Mouse (Mus musculus) liver, embryonic 11.5 days (tissue): Measurements from ENCODE around the gene Lrrn2. TPM values are rescaled to one million over a fixed set of nuclear protein-coding genes. Genes with fewer than 3 reads are reported as not detected.

Source experiments
- ATAC-seq: fragments of 200-750 bp; cut with Nextera tagmentation; replicated peaks from 2 replicates; pipeline ENCODE4 v1.8.0; 2017; ENCODE audit warnings: moderate number of reproducible peaks, mild to moderate bottlenecking, moderate TSS enrichment, moderate library complexity; ENCODE audit not compliant: low FRiP score
- DNase-seq: peaks from one replicate; pipeline ENCODE4 v3.0.0-alpha.2; 2017; ENCODE audit warnings: low spot score
- H3K27ac ChIP-seq: fragments of 300-500 bp; sonication (generic); 2 replicates; pipeline ENCODE4 v1.5.1; 2014; ENCODE audit warnings: mild to moderate bottlenecking, low read depth, low read length, control low read depth
- H3K27me3 ChIP-seq: fragments of 300-500 bp; sonication (generic); replicated peaks from 2 replicates; pipeline ENCODE4 v1.6.1; 2014; ENCODE audit warnings: low read length, mixed read lengths; ENCODE audit not compliant: control insufficient read depth, insufficient read depth
- H3K36me3 ChIP-seq: fragments of 300-500 bp; sonication (generic); 2 replicates; pipeline ENCODE4 v1.6.1; 2014; ENCODE audit warnings: mild to moderate bottlenecking, low read length, moderate library complexity, mixed read lengths; ENCODE audit not compliant: control insufficient read depth, insufficient read depth
- H3K4me1 ChIP-seq: fragments of 300-500 bp; sonication (generic); replicated peaks from 2 replicates; pipeline ENCODE4 v1.6.1; 2014; ENCODE audit warnings: low read length, mixed read lengths; ENCODE audit not compliant: control insufficient read depth, insufficient read depth
- H3K4me2 ChIP-seq: fragments of 300-500 bp; sonication (generic); 2 replicates; pipeline ENCODE4 v1.6.1; 2014; ENCODE audit warnings: mild to moderate bottlenecking, control low read depth, moderate library complexity
- H3K4me3 ChIP-seq: fragments of 300-500 bp; sonication (generic); 2 replicates; pipeline ENCODE4 v1.5.1; 2014; ENCODE audit warnings: low read depth, low read length, control low read depth
- H3K9ac ChIP-seq: fragments of 300-500 bp; sonication (generic); 2 replicates; pipeline ENCODE4 v1.6.1; 2014; ENCODE audit warnings: low read depth, low read length, control low read depth
- H3K9me3 ChIP-seq: fragments of 300-500 bp; sonication (generic); 2 replicates; pipeline ENCODE4 v1.6.1; 2016; ENCODE audit warnings: low read length, inconsistent platforms, mixed read lengths; ENCODE audit not compliant: control insufficient read depth
- WGBS: fragments of 180-500 bp; shearing (Covaris S2); extraction: QIAGEN DNeasy Blood & Tissue Kit; methylation state at CpG from one replicate; pipeline ENCODE4 v1.1.7; 2014; 5-methylcytosine and 5-hydroxymethylcytosine counted together
- polyA plus RNA-seq: library from polyadenylated mRNA; unstranded; fragments of >200 nt; fragmentation: Nextera tagmentation; extraction: Ambion mirVana; gene quantifications from 2 replicates; pipeline ENCODE4 v1.2.1, GENCODE M21; 2014

Lrrn2 gene
- polyA plus RNA-seq, 1 experiment from 2014 or later: 1.3 TPM

DNA sequence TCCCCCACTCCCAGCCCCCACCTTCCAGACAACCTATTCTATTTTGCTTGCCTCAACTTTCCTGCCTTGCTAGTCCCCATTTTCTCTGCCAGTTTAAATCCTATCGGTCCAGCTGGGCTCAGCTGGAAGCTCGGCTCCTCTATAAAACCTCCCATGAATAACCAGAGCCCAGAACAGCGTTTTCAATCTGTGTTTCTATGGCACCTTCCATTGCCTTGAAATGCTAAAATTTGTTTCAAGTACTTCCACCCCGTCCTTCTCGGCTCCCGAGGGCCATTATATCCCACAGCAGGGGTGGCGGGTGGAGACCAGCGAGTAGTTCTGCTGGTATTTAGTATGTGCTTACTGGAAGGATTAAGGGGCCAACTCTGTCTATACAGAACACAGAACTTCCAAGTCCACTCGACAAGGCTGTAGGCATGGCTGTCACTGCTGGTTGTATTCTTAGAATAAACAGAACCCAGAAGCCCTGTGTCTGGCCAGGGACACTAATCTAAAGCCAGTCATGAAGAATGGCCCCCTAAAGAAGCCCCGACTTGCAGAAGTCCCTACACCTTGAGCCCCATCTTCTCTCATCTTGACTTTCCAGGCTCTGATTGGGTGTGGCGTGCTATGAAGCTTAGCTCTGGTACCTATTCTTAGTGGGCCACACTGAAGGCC lies 992 bp upstream of the Lrrn2 start:
- H3K9me3 ChIP-seq: no peaks in the 10 kb centered on the region
- H3K9ac ChIP-seq: no peak overlapping the region
- no peak overlapping the region for H3K4me2 ChIP-seq
- H3K27ac ChIP-seq: no peak overlapping the region
- no peaks in the 10 kb centered on the region for H3K36me3 ChIP-seq
- DNase-seq: no peak
- ATAC-seq: no peak
- no peak overlapping the region for H3K4me3 ChIP-seq
- 28% methylated on average over 11 of the region's 11 CpGs for WGBS
- H3K27me3 ChIP-seq: peaks cover 55% of the 10 kb centered on the region
- H3K4me1 ChIP-seq: no peaks in the 10 kb centered on the region

DNA sequence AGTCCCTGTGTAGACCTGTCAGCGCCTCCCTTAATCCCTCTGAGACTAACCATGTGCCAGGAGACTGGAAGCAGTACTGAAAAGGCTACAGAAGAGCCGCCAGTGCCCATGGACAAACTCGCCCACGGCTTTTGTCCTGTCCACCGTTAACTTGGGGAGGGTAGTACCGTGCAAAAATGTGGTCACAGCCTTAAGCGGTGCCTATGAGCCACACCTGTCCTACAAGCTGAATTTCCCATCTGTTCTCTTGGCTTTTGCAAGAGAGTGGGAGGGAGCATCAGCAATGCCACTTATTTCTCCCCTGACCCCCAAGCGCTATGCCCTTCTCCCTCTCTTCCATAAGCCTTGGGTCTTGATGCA lies 292 bp upstream of the Lrrn2 start:
- Histone ChIP-seq H3K4me2 (peak overlapping the region; percentile 84), H3K27me3 (peaks cover 55% of the 10 kb centered on the region)

DNA sequence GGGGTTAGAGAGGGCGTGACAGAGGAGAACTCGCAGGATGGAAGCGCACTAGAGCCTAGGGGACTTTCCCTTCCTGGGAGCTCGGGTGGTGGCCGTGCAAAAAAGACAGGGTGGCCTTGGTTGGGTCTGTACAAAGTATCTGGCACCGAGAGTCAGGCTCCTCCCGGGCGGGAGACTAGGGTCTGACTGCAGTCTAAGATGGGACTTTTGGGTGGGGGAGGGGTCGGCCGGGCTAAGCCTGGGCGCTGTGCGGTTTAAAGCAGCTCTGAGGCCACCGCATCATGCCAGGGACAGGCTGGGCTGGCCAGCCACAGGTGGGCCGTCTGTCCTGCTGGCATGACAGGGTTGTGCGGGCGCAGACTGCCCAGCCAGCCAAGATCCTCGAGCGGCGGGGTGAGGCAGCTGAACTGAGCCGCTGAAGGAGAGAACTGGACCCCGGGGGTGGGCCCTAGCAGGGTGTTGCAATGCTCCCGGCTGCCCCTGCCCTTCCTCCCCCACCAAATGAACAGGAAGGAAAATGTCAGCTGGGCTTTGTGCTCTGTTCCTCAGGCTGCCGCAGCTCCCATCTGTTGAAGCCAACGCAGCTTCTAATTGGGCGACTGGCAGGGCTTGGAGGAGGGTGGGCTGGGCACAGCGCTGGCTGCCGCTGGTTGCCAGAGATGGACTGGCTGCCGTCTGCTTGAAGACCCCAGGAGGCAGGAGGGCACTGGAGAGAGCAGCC lies 1.1 kb downstream of the Lrrn2 start:
- Histone ChIP-seq H3K27me3 (peaks cover 54% of the 10 kb centered on the region), H3K4me2 (peak overlapping the region; percentile 84), H3K9me3 (no peaks in the 10 kb centered on the region), H3K36me3 (no peaks in the 10 kb centered on the region), H3K27ac (no peak overlapping the region), H3K4me3 (peak overlapping the region; percentile 50), H3K9ac (no peak overlapping the region), H3K4me1 (no peaks in the 10 kb centered on the region)
- under 1% methylated on average over 28 of the region's 28 CpGs for WGBS
- peak; percentile 18; the same call in 1 of the 2 replicates for ATAC-seq
- peak; percentile 41 for DNase-seq

More for the DNA sequence above, 292 bp upstream of the Lrrn2 start:
- Histone ChIP-seq H3K4me1 (no peaks in the 10 kb centered on the region), H3K9ac (no peak overlapping the region), H3K9me3 (no peaks in the 10 kb centered on the region), H3K36me3 (no peaks in the 10 kb centered on the region), H3K27ac (no peak overlapping the region), H3K4me3 (peak overlapping the region; percentile 50)
- WGBS: 18% methylated on average over 8 of the region's 8 CpGs
- DNase-seq (no peak), ATAC-seq (no peak)

DNA sequence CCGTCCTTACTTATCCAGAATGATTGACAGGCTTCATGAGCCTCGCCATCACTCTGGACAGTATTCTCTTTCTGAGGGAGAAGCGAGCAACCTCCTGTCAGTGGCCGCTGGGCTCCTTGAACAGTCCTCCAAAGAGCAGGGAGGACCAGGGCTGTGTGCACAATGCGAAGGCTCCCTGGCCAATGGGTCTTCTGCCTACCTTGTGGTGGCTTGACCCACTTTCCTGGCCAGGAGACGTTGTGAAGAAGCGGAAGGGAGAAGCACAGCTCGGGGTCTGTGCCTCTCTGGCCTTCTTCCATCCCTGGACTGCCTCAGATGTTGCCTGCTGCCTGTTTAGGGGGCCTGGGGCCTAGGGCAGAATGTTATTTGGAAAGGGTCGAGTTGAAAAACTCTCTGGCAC lies 1.8 kb downstream of the Lrrn2 start:
- H3K4me3 ChIP-seq: no peak overlapping the region
- H3K27me3 ChIP-seq: peaks cover 51% of the 10 kb centered on the region
- H3K27ac ChIP-seq: no peak overlapping the region
- no peaks in the 10 kb centered on the region for H3K4me1 ChIP-seq
- H3K9me3 ChIP-seq: no peaks in the 10 kb centered on the region
- no peak overlapping the region for H3K4me2 ChIP-seq
- DNase-seq (no peak), ATAC-seq (no peak)
- no peaks in the 10 kb centered on the region for H3K36me3 ChIP-seq
- H3K9ac ChIP-seq: no peak overlapping the region
- WGBS: 31% methylated on average over 9 of the region's 9 CpGs

DNA sequence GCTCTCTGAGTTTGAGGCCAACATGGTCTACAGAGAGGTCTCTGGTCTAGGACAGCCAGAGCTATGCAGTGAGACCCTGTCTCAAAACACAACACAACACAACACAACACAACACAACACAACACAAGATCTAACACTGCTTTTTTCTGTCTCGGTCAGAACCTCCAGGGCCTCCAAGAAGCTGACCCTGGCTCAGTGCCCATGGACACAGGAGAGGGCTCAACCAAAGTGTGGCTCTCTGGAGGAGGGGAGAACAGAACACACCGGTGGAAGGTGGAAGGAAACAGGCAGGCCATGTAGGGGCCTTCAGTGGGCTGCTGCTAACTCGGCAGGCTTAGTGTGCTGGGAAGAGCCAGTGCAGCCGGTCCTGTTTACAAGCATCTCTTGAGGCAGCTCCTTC lies 5.6 kb downstream of the Lrrn2 start:
- Histone ChIP-seq H3K4me3 (no peak overlapping the region), H3K4me1 (no peaks in the 10 kb centered on the region), H3K9ac (no peak overlapping the region), H3K27ac (no peak overlapping the region), H3K9me3 (no peaks in the 10 kb centered on the region), H3K36me3 (no peaks in the 10 kb centered on the region), H3K4me2 (no peak overlapping the region), H3K27me3 (peaks cover 20% of the 10 kb centered on the region)
- ATAC-seq: no peak
- 52% methylated on average over 4 of the region's 4 CpGs for WGBS
- no peak for DNase-seq

DNA sequence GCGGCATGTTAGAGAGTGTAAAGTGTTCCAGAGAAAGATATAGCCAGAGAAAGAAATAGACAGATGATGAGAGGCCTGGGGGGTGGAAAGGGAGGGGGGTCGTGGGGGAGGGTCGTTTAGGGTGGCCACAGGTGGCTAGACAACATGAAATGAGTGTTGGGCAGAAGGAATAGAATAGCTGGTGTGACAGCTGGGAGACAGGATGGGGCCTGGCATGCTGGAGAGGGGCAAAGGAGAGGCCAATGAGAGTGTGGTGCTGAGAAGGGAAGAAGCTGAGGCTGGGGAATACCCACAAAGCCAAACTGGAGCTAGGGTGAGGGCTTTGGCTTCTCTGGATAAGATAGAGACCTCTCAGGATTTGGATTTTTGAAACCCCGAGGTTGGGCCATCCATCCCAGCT lies 6.6 kb downstream of the Lrrn2 start:
- Histone ChIP-seq H3K27me3 (peaks cover 11% of the 10 kb centered on the region), H3K4me3 (no peak overlapping the region), H3K4me2 (no peak overlapping the region), H3K4me1 (no peaks in the 10 kb centered on the region), H3K9me3 (no peaks in the 10 kb centered on the region), H3K27ac (no peak overlapping the region), H3K9ac (no peak overlapping the region), H3K36me3 (no peaks in the 10 kb centered on the region)
- ATAC-seq: no peak
- DNase-seq: no peak
- 51% methylated on average over 4 of the region's 4 CpGs for WGBS

DNA sequence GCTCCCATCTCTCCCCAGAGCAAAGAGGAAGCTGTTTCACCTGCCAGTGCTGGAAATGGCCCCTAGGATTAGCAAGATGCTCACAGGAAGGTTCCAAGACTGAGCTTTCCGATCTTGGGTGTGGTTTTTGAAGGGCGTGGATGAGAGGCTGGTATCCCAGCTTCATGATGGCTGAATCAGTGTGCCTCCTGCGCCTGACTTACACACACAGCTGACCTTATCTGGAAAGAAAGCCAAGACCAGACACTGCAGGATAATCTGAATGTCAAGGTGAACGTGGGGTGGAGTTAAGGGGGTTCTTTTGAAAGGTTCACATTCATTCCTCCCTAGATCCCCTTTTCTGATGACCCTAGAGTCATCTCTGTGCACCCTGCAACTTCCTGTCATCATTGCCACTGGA lies 8.7 kb downstream of the Lrrn2 start:
- DNase-seq: no peak
- ATAC-seq: no peak
- no peak overlapping the region for H3K4me2 ChIP-seq
- H3K4me3 ChIP-seq: no peak overlapping the region
- no peak overlapping the region for H3K9ac ChIP-seq
- H3K36me3 ChIP-seq: no peaks in the 10 kb centered on the region
- H3K9me3 ChIP-seq: no peaks in the 10 kb centered on the region
- no peaks in the 10 kb centered on the region for H3K4me1 ChIP-seq
- 67% methylated on average over 4 of the region's 4 CpGs for WGBS
- no peaks in the 10 kb centered on the region; the same call in 1 of the 2 replicates for H3K27me3 ChIP-seq
- H3K27ac ChIP-seq: no peak overlapping the region

DNA sequence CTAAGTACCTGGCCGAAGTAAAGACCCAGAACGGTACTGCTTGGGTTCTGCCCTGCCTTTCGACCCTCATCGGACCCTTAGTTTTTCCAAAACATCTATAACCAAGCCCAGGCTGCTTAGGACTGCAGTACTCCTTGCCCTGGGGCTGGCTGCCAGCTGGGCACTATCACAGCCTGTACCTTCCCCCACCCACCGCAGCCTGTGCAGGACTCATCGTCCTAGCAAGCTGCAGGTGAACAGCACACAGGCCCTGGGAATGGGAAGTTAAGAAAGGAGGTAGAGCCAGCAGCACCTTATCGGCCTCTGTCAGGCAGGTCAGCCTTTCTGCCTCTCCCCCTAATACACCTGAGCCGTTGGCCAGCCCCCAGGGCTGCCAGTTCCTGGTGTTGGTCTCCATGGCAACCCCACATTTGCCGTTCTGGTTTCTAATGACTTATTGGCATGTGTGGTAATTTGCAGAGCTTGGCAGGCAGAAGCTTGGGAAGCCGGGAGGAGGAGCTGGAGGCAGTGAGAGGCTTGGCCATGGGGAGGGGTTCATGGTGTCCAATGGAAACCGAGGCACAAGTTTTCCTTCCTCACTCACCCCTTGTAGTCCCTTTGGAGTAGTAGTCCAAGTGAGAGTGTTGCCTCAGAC lies 10.2 kb downstream of the Lrrn2 start:
- no peak for DNase-seq
- WGBS: 74% methylated on average over 11 of the region's 11 CpGs
- no peak overlapping the region for H3K27ac ChIP-seq

More for the DNA sequence above, 10.2 kb downstream of the Lrrn2 start:
- no peaks in the 10 kb centered on the region for H3K4me1 ChIP-seq
- no peak for ATAC-seq
- no peak overlapping the region for H3K4me3 ChIP-seq
- no peaks in the 10 kb centered on the region for H3K36me3 ChIP-seq
- H3K9ac ChIP-seq: no peak overlapping the region
- no peaks in the 10 kb centered on the region; the same call in 1 of the 2 replicates for H3K27me3 ChIP-seq
- no peak overlapping the region for H3K4me2 ChIP-seq
- no peaks in the 10 kb centered on the region for H3K9me3 ChIP-seq
